Mouse (Mus musculus) limb, embryonic 11.5 days (tissue): ENCODE results near the gene AI837181. TPM values are rescaled to one million over a fixed set of nuclear protein-coding genes. Genes with fewer than 3 reads are reported as not detected.

Experiments
- ATAC-seq: fragments of 200-750 bp; cut with Nextera tagmentation; 2 replicates; pipeline ENCODE4 v1.8.0; 2017; ENCODE audit warnings: low read depth; ENCODE audit not compliant: insufficient number of reproducible peaks, low FRiP score, low TSS enrichment
- DNase-seq: peaks from one replicate; pipeline ENCODE4 v3.0.0-alpha.2; 2015; ENCODE audit warnings: low spot score
- H3K27ac ChIP-seq: fragments of 300-500 bp; sonication (generic); replicated peaks from 2 replicates; pipeline ENCODE4 v1.5.1; 2014; ENCODE audit warnings: low read depth, mild to moderate bottlenecking, low read length
- H3K27me3 ChIP-seq: fragments of 300-500 bp; sonication (generic); 2 replicates; pipeline ENCODE4 v1.6.1; 2014; ENCODE audit warnings: mild to moderate bottlenecking, low read length, mixed read lengths; ENCODE audit not compliant: control insufficient read depth, insufficient read depth
- H3K36me3 ChIP-seq: fragments of 300-500 bp; sonication (generic); 2 replicates; pipeline ENCODE4 v1.6.1; 2014; ENCODE audit warnings: mild to moderate bottlenecking, low read length, moderate library complexity, mixed read lengths; ENCODE audit not compliant: control insufficient read depth, insufficient read depth
- H3K4me1 ChIP-seq: fragments of 300-500 bp; sonication (generic); 2 replicates; pipeline ENCODE4 v1.6.1; 2014; ENCODE audit warnings: low read length, mixed read lengths; ENCODE audit not compliant: control insufficient read depth, insufficient read depth
- H3K4me2 ChIP-seq: fragments of 300-500 bp; sonication (generic); 2 replicates; pipeline ENCODE4 v1.6.1; 2014; ENCODE audit warnings: low read depth, mild to moderate bottlenecking, moderate library complexity; ENCODE audit not compliant: severe bottlenecking
- H3K4me3 ChIP-seq: fragments of 300-500 bp; sonication (generic); 2 replicates; pipeline ENCODE4 v1.5.1; 2014; ENCODE audit warnings: low read depth, low read length
- H3K9ac ChIP-seq: fragments of 300-500 bp; sonication (generic); 2 replicates; pipeline ENCODE4 v1.6.1; 2014; ENCODE audit warnings: mild to moderate bottlenecking, low read length
- H3K9me3 ChIP-seq: fragments of 300-500 bp; sonication (generic); 2 replicates; pipeline ENCODE4 v1.6.1; 2016; ENCODE audit warnings: low read length; ENCODE audit not compliant: control insufficient read depth
- WGBS: fragments of 180-500 bp; shearing (Covaris S2); extraction: QIAGEN DNeasy Blood & Tissue Kit; methylation state at CpG from one replicate; pipeline ENCODE4 v1.1.7; 2014; 5-methylcytosine and 5-hydroxymethylcytosine counted together
- polyA plus RNA-seq: library from polyadenylated mRNA; unstranded; fragments of >200 nt; fragmentation: Nextera tagmentation; extraction: Ambion mirVana; gene quantifications from 2 replicates; pipeline ENCODE4 v1.2.1, GENCODE M21; 2014

Gene AI837181
- polyA plus RNA-seq, 1 experiment from 2014 or later = 47.7 TPM

DNA sequence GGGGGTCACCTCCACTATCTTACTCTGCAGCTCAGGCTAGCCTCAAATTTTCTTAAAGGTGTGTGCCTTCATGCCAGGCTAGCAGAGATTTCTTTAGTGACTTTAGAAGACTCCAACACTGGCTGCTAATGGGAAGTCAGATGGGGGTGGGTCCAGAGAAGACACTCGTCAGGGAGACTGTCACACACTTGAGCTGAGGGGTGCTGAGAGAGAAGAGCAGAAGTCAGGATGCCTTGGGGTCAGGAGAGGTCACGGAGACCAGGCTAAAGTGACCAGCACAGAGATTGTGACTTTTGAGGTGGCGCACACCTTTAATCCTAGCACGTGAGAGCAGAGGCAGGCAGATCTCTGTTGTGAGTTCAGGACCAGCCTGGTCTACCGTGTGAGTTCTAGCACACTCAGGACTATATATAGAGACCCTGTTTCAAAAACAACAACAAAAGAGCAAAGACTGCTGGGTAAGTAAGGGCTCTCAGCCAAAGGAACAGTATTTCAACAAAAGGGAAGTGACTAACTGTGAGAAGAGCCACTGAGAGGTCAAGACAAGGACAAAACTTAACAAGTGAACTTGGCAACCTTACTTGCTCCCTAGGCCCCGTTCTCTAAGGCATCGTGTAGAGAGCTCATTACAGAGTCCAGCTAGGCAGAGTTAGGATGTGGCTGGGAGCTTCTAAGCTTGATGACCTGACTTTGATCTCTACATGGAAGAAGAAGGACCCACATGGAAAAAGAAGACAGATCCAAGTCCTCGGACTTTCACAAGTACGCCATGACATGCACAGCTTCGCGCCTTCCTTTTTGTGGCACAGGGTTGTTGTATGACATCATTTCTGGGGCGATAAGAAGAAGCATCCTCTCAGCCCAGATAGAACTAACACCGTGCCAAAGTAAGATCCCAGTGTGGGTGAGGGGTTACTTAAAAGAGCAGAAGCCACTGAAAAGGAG, 16.6 kb upstream of the AI837181 start:
- H3K9ac ChIP-seq = no peak overlapping the region
- no peak for ATAC-seq
- H3K27ac ChIP-seq = no peak overlapping the region
- no peak overlapping the region; the same call in 1 of the 2 replicates for H3K4me3 ChIP-seq
- no peaks in the 10 kb centered on the region for H3K36me3 ChIP-seq
- DNase-seq = no peak
- H3K9me3 ChIP-seq = no peaks in the 10 kb centered on the region
- 0 out of 2 replicates have a peak, but pooled peaks cover 5% of the 10 kb centered on the region for H3K4me1 ChIP-seq
- peak overlapping the region; percentile 73 for H3K4me2 ChIP-seq
- no peaks in the 10 kb centered on the region for H3K27me3 ChIP-seq
- WGBS = 94% methylated on average over 13 of the region's 13 CpGs

DNA sequence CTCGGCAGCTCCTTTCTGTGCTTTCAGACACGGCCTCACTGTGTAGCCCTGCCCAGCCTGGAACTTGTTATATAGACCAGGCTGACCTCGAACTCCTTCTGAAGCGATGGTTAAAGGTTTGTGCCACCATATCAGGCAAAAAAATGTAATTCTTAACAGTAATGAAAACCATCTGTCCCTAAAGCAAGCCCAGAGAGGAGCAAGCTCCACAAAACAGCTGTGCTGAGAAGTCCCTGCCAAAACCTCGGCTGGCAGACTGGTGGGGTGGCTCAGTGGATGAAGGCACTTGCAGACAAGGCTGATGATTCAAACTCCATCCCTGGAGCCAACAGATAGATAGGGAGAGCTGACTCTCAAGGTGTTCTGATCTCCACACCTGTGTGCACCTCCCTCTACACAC, 15.9 kb upstream of the AI837181 start:
- H3K9ac ChIP-seq = no peak overlapping the region
- no peak overlapping the region for H3K4me2 ChIP-seq
- no peak overlapping the region for H3K27ac ChIP-seq
- WGBS = 57% methylated on average over 5 of the region's 5 CpGs
- no peak overlapping the region for H3K4me3 ChIP-seq
- DNase-seq (no peak), ATAC-seq (no peak)
- H3K27me3 ChIP-seq = no peaks in the 10 kb centered on the region
- no peaks in the 10 kb centered on the region for H3K9me3 ChIP-seq
- H3K36me3 ChIP-seq = no peaks in the 10 kb centered on the region
- H3K4me1 ChIP-seq = 0 out of 2 replicates have a peak, but pooled peaks cover 5% of the 10 kb centered on the region

DNA sequence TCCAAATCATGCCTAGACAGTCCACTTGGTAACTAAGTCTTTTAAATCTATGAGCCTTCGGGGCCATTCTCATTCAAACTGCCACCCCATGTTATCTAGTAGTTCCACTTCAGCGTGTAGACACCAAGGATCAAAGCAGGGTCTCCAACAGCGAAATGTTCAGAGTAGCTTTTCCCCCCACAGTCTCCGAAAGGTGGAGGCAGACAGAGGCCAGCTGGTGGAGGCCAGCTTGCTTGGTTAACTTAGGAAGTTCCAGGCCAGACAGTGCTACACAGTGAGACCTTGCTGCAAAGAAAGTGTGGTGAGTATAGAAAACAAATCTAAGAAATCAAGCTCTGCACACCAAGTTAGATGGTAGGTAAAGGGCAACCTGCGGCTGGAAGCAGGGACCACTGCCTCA, 14.3 kb upstream of the AI837181 start:
- no peak overlapping the region for H3K9ac ChIP-seq
- DNase-seq = no peak
- H3K9me3 ChIP-seq = no peaks in the 10 kb centered on the region
- no peak for ATAC-seq
- H3K4me2 ChIP-seq = no peak overlapping the region
- no peaks in the 10 kb centered on the region for H3K36me3 ChIP-seq
- WGBS = 86% methylated on average over 5 of the region's 5 CpGs
- no peak overlapping the region for H3K4me3 ChIP-seq
- H3K27ac ChIP-seq = no peak overlapping the region
- H3K27me3 ChIP-seq = no peaks in the 10 kb centered on the region
- H3K4me1 ChIP-seq = 0 out of 2 replicates have a peak, but pooled peaks cover 5% of the 10 kb centered on the region

DNA sequence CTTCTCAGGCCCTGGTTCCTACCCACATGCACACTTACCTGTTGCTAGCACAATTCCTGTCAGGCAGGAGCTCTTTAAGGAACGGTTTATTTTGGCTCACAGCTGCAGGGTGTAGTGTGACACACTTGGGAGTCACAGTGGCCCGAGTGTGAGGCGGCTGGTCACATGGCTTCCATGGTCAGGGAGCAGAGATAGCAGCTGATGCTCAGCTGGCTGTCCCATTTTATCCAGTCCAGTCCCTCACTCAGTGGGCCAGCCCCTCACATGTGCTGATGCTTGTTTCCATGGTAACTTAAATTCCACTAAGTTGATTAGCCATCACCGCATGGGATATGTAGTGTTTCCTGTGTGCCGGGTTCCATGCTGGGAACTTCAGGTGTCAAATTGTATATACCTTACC, 13.0 kb upstream of the AI837181 start:
- 69% methylated on average over 5 of the region's 5 CpGs for WGBS
- H3K27me3 ChIP-seq = no peaks in the 10 kb centered on the region
- ATAC-seq (no peak), DNase-seq (no peak)
- H3K4me2 ChIP-seq = no peak overlapping the region
- no peak overlapping the region for H3K27ac ChIP-seq
- H3K4me3 ChIP-seq = no peak overlapping the region
- H3K36me3 ChIP-seq = no peaks in the 10 kb centered on the region
- H3K4me1 ChIP-seq = 0 out of 2 replicates have a peak, but pooled peaks cover 3% of the 10 kb centered on the region
- no peaks in the 10 kb centered on the region for H3K9me3 ChIP-seq
- H3K9ac ChIP-seq = no peak overlapping the region

DNA sequence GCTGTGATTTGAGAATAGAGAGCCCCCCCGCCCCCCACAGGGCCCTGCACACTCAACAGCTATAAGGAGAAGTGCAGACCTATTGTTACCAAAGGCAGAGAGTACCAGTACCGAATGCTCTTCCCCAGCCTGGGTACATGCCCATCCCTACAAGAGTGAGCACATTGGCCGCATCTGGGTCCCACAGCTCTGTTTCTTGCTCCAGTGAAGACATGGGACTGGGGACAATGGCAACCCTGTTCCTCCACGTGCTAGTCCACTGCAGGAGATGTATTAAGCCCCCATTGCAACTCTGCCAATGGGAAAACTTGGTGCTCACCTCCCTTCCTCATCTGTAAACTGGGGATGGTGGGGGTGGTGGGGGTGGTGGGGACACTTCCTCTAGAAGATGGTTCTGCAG, 11.1 kb upstream of the AI837181 start:
- Histone ChIP-seq H3K4me2 (no peak overlapping the region), H3K27me3 (no peaks in the 10 kb centered on the region), H3K36me3 (no peaks in the 10 kb centered on the region), H3K9ac (no peak overlapping the region), H3K4me1 (no peaks in the 10 kb centered on the region), H3K27ac (no peak overlapping the region), H3K4me3 (no peak overlapping the region), H3K9me3 (no peaks in the 10 kb centered on the region)
- DNase-seq (no peak), ATAC-seq (no peak)
- 77% methylated on average over 4 of the region's 4 CpGs for WGBS

DNA sequence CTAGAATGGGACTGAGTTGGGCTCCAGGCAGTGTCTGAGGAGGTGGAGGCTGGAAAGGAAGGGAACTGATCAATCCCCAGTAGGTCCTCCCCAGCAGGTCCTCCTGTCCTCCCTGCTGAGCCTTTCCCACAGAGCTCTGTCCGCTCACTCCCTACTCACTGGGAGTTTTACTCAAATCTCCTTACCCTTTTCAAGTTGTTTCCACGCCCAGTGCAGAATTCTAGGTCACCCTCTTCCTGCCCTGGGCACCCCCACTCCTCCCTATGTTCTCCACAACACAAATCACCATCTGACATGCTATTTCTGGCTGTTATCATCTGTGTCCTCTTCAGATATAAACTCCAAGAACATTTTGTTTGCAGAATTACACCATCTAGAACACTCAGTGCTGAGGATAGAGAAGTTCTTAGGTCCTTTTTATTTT, 10.4 kb upstream of the AI837181 start:
- 62% methylated on average over 2 of the region's 2 CpGs for WGBS
- Histone ChIP-seq H3K36me3 (no peaks in the 10 kb centered on the region), H3K4me3 (no peak overlapping the region), H3K9me3 (no peaks in the 10 kb centered on the region), H3K27ac (no peak overlapping the region), H3K9ac (no peak overlapping the region), H3K4me2 (no peak overlapping the region), H3K27me3 (no peaks in the 10 kb centered on the region), H3K4me1 (no peaks in the 10 kb centered on the region)
- DNase-seq (no peak), ATAC-seq (no peak)

DNA sequence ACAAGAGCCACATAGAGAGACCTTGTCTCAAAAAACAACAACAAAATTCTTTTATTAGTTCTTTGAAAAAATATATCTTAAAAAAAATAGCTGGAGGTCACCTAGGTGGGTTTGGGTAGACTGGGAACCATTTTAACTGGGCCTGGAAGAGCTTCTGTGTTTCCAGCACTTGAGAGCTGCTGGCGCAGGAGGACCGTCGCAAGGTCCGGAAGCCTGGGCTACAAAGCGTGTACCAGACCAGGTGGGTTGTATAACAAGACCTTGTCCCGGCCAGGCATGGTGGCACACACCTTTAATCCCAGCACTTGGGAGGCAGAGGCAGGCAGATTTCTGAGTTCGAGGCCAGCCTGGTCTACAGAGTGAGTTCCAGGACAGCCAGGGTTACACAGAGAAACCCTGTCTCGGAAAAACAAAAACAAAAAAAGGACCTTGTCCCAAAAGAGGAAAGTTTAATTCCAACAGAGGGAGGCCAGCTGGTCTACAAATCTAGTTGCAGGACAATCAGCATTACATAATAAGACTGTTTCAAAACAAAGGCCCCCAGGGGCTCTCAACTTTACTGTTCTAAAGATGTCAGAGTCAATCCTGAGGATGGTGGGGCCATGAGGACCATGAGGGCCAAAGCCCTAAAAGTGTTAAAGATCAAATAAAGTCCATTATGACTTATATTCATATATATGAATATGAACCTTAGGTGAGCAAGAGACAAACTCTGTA, 6.0 kb upstream of the AI837181 start:
- Histone ChIP-seq H3K4me2 (no peak overlapping the region), H3K4me3 (no peak overlapping the region), H3K27ac (no peak overlapping the region), H3K27me3 (no peaks in the 10 kb centered on the region), H3K36me3 (peaks cover 13% of the 10 kb centered on the region), H3K9me3 (no peaks in the 10 kb centered on the region), H3K4me1 (peaks cover 9% of the 10 kb centered on the region), H3K9ac (no peak overlapping the region)
- DNase-seq (no peak), ATAC-seq (no peak)
- WGBS = 95% methylated on average over 8 of the region's 8 CpGs

DNA sequence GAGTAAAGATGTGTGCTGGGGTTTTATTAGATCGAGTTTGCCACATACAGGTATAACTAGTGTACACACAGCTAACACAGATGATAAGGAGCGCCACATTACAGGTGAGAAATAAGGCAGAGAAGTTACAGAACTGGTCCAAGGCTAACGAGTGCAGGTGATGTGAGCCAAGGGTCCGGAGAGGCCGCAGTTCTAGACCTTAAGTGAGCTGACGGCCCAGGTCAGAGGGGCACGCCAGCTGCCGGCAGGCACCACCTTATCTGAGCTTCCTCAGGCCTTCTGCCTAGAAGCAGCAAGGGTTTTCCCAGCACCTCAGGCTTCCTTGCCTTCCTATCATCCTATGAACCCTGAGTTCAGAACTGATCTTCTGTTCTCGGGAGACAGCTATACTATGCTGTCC, 5.3 kb upstream of the AI837181 start:
- Histone ChIP-seq H3K27ac (no peak overlapping the region), H3K9ac (no peak overlapping the region), H3K27me3 (no peaks in the 10 kb centered on the region), H3K4me1 (peaks cover 9% of the 10 kb centered on the region), H3K36me3 (peaks cover 13% of the 10 kb centered on the region), H3K4me2 (no peak overlapping the region), H3K9me3 (no peaks in the 10 kb centered on the region), H3K4me3 (no peak overlapping the region)
- no peak for DNase-seq
- WGBS = 93% methylated on average over 9 of the region's 9 CpGs
- no peak for ATAC-seq
